Mouse (Mus musculus): Measurements from ENCODE around the gene Cpne8.

Gene Cpne8

DNA sequence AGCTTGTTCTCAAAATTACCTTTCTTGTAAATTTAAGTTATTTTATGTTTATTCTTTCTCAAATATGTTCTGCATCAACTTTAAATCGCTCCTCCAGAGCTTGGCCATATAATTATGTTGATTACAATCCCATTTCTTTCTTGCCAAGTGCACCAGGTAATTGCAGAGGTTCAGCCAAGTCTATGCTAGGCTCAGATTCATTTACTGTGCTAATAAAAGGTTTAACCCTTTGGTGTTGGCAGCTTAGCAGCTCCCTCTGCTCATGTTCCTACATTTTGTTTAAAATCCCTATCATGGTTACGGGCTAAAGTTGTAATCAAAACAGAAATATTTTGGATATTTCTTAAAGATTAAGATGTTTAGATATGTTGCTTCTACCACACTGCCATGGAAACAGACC is 216.0 kb downstream of the Cpne8 start:
- no peak for DNase-seq

DNA sequence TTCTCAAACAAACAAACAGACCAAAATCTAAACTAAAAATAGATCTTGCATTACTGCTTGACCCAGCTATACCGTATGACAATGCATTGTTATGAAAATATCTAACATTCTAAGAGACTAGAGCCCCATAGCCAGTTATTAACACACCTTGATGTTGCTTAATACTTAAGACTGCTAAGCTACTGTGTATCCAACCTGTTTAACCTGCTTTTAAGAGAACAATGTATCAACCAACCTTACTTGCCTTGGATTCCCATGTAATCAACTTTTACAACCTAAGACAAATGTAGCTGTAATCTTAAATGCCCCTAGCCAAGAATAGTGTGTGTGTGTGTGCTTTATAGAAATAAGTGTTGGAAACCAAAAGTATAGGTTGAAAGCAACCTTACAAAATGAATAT is 233.2 kb downstream of the Cpne8 start:
- DNase-seq = no peak

All from lung, postnatal 4 days (tissue).